Mouse (Mus musculus) layer of hippocampus, adult 8-10 months (tissue): ENCODE measurements around the gene Zscan4d. TPM values are rescaled to one million over a fixed set of nuclear protein-coding genes. Genes with fewer than 3 reads are reported as not detected.
"Not testable (repeated sequence)": the region's sequence is repeated elsewhere in the genome, so short reads cannot be mapped to it uniquely, and the experiment has no call there.

Source experiments
- DNase-seq, 2 experiments: peaks; one replicate each; pipeline ENCODE4 v3.0.0; 2022; ENCODE audit warnings: low spot score in 2 of 2
- total RNA-seq, 4 experiments: library from RNA; stranded (reverse); gene quantifications; 2 replicates each; pipeline ENCODE4 v1.2.4; 2022

The Zscan4d gene
- total RNA-seq = not detected

DNA sequence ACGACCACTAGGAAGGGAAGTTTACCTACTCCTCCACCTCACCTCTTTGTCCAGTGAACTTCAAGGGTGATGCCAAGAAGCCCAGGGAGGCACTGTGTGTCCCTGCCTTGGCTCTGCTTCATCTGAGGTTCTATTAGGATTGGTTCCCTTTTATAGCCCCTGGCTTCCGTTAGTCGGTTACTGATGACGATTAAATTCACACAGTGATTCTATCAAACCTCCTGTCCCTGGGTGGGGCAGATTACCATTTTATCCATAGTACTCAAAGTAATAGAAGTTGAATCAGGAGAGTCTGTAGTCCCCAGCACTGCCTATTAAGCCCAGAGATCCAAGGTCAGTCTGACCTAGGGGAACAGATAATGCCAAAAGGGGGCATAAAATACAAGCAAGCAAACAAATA is at the start of gene Zscan4d:
TSS of gene Zscan4d (minus strand) at position 101 of the 400 bp plus-strand sequence.
- DNase-seq = not testable (repeated sequence)

DNA sequence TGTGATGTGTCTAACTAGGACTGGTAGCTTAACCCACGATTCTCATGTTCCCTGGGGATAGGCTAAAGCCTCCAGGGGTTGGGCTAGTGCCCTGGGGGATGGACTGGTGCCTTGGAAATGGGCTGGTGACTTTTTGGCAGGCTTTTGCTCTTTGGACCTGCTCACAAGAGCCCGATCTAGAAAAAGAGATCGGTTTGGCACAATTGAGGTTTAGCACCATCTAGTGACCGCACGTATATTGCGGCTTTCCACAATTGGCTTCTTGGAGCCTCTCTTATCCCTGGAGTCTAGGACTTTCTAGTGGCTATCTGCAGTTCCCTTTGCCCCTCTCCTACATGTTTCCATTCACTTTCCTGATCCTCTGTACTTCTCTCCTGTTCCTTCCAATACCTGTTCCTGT is 7.9 kb downstream of the Zscan4d start:
- not testable (repeated sequence) for DNase-seq

Other genes starting within 250 kb of the Zscan4d start
- gene Zscan4c, start 160.4 kb downstream of the Zscan4d start, total RNA-seq = not detected
- gene Zscan4-ps1, start 96.5 kb downstream of the Zscan4d start, total RNA-seq = not detected
- not detected for gene Zscan4e, start 144.5 kb upstream of the Zscan4d start, total RNA-seq
- gene Zscan4f, start 231.8 kb upstream of the Zscan4d start, total RNA-seq = not detected